ENCODE assay signal across 8 mouse cellular contexts in the genomic region with DNA sequence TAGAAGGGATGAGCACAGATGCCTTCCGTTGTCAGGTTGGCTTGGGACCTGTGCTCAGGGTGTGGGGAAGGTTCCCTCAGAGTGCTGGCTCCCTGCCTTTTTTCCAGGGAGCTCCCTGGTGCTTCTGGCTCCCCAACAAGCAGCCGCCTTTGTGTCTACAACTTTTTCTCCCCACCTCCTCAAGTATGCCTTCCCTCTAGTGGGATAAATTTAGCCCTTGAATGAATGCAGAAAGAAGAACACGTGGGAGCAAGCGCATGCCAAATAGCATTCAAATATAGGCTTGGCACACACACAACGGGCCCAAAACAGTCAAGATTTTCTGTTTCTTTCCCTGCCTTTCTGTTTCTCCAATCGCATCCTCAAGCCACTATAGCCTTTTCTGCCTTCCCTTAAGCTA. TPM values are rescaled to one million over a fixed set of nuclear protein-coding genes. Genes with fewer than 3 reads are reported as not detected.
DNase-seq lines count a peak whose midpoint lies in the region; ATAC-seq and TF ChIP-seq lines count a peak whose summit lies in the region.

No protein-coding gene starts in this region.

- H3K9ac ChIP-seq in intestine, embryonic 14.5 days (ENCODE audit: low read length): no peak overlapping the region
- no peak overlapping the region for H3K9ac ChIP-seq in lung, postnatal 0 days (replicated peaks; ENCODE audit: low read depth)

- TF ChIP-seq CTCF in embryonic fibroblast, embryonic 13.5 days (IDR thresholded peaks at IDR 0.05; ENCODE audit: borderline replicate concordance, insufficient read depth, low read length): no peak
- 0 out of 2 replicates have a peak, but pooled peaks have one; percentile 9 for TF ChIP-seq CTCF in lung, postnatal 0 days (IDR thresholded peaks at IDR 0.05)

- no peak overlapping the region for H3K4me3 ChIP-seq in embryonic fibroblast, embryonic 13.5 days (ENCODE audit: insufficient read depth, low read length)
- H3K4me3 ChIP-seq in intestine, embryonic 14.5 days (ENCODE audit: low read depth, low read length): no peak overlapping the region
- no peak overlapping the region for H3K4me3 ChIP-seq in lung, postnatal 0 days (ENCODE audit: low read depth, low read length)

- peak; percentile 37; the same call in 1 of the 2 replicates for TF ChIP-seq POLR2A in embryonic fibroblast, embryonic 13.5 days (IDR thresholded peaks at IDR 0.05; ENCODE audit: low read depth, low read length)

- no peaks in the 10 kb centered on the region for H3K27me3 ChIP-seq in intestine, embryonic 14.5 days (replicated peaks; ENCODE audit: control insufficient read depth, insufficient read depth, low read length)
- no peaks in the 10 kb centered on the region for H3K27me3 ChIP-seq in lung, postnatal 0 days (replicated peaks; ENCODE audit: insufficient read depth, low read length)

- 62% methylated on average over 6 of the region's 6 CpGs for WGBS in intestine, embryonic 14.5 days
- 31% methylated on average over 6 of the region's 6 CpGs for WGBS in lung, postnatal 0 days

- DNase-seq in cerebellum, adult 9-11 months: peak; percentile 15
- no peak for DNase-seq in cerebellum, postnatal 14 days
- no peak for DNase-seq in intestine, embryonic 14.5 days (ENCODE audit: low spot score)
- DNase-seq in lung, postnatal 0 days (ENCODE audit: low spot score): peak; percentile 79
- DNase-seq in thymus, postnatal 10 days (ENCODE audit: low spot score in 2 of 2): no peak
- DNase-seq in thymus, postnatal 0 days (ENCODE audit: low spot score): no peak
- no peak for DNase-seq in adrenal gland, adult 18-20 months (ENCODE audit: low spot score in 2 of 2)

- peaks cover 11% of the 10 kb centered on the region for H3K4me1 ChIP-seq in embryonic fibroblast, embryonic 13.5 days (ENCODE audit: control insufficient read depth, insufficient read depth, low read length)
- 0 out of 2 replicates have a peak, but pooled peaks cover 4% of the 10 kb centered on the region for H3K4me1 ChIP-seq in intestine, embryonic 14.5 days (replicated peaks; ENCODE audit: control insufficient read depth, insufficient read depth, low read length)
- H3K4me1 ChIP-seq in lung, postnatal 0 days (ENCODE audit: insufficient read depth, low read depth, low read length): peaks cover 10% of the 10 kb centered on the region; the same call in 1 of the 2 replicates

- ATAC-seq in intestine, embryonic 14.5 days (replicated peaks; ENCODE audit: low FRiP score, low TSS enrichment, low read depth): no peak
- peak; percentile 64 for ATAC-seq in lung, postnatal 0 days

- no peaks in the 10 kb centered on the region for H3K36me3 ChIP-seq in intestine, embryonic 14.5 days (ENCODE audit: control insufficient read depth, insufficient read depth, low read length)
- H3K36me3 ChIP-seq in lung, postnatal 0 days (ENCODE audit: insufficient read depth, low read length): no peaks in the 10 kb centered on the region

- H3K27ac ChIP-seq in embryonic fibroblast, embryonic 13.5 days (ENCODE audit: insufficient read depth, low read length): peak overlapping the region; percentile 100
- peak overlapping the region; percentile 60 for H3K27ac ChIP-seq in intestine, embryonic 14.5 days (ENCODE audit: low read depth)
- no peak overlapping the region for H3K27ac ChIP-seq in lung, postnatal 0 days (ENCODE audit: low read length)

- no peak overlapping the region for H3K4me2 ChIP-seq in intestine, embryonic 14.5 days (ENCODE audit: low read length)
- no peak overlapping the region for H3K4me2 ChIP-seq in lung, postnatal 0 days (replicated peaks; ENCODE audit: low read depth, low read length)

- H3K9me3 ChIP-seq in intestine, embryonic 14.5 days (ENCODE audit: control insufficient read depth, low read length): no peaks in the 10 kb centered on the region
- no peaks in the 10 kb centered on the region for H3K9me3 ChIP-seq in lung, postnatal 0 days (ENCODE audit: low read length)

- TF ChIP-seq EP300 in lung, postnatal 0 days (IDR thresholded peaks at IDR 0.05): no peak

RNA-seq across cellular contexts. Expression of gene Pakap, which starts 6.9 kb away (rescaled TPM):
- polyA plus RNA-seq in embryonic fibroblast, embryonic 13.5 days (2011; ENCODE audit: insufficient read length, low read depth, missing spikeins): 14.7 and 26.4 TPM in 2 replicates
- polyA plus RNA-seq in intestine, embryonic 14.5 days (2014; fragmentation: Nextera tagmentation; extraction: Ambion mirVana): 28.4 and 32.6 TPM in 2 replicates
- polyA plus RNA-seq in lung, postnatal 0 days (2015; fragmentation: Nextera tagmentation; extraction: Ambion mirVana): 60.5 and 68.6 TPM in 2 replicates
- 10.0 and 13.7 TPM in 2 replicates for polyA plus RNA-seq in thymus, postnatal 0 days (2015; fragmentation: Nextera tagmentation; extraction: Ambion mirVana)
- 10 to 100 TPM; 34.5 to 69.8 TPM for total RNA-seq in adrenal gland, adult 18-20 months (2021)

Comparison
In these comparisons a context has a peak if more than half of its experiments do, and no peak if none do; other contexts are left out.
1. DNase-seq: peak in cerebellum, adult 9-11 months (single experiment) and lung, postnatal 0 days (single experiment); none in cerebellum, postnatal 14 days (0 of 2), intestine, embryonic 14.5 days (single experiment), thymus, postnatal 10 days (0 of 2), thymus, postnatal 0 days (single experiment) and adrenal gland, adult 18-20 months (0 of 2).